Mouse (Mus musculus) olfactory bulb, adult 2 months (tissue): Measurements from ENCODE around the gene Dab2. TPM values are rescaled to one million over a fixed set of nuclear protein-coding genes. Genes with fewer than 3 reads are reported as not detected.

Experiments used
- H3K27ac ChIP-seq: fragments of 200-500 bp; 2 replicates; pipeline ENCODE4 v1.5.1; 2012; ENCODE audit warnings: low read depth, low read length; ENCODE audit not compliant: insufficient read depth
- H3K4me1 ChIP-seq: fragments of 200-500 bp; 2 replicates; pipeline ENCODE4 v1.6.1; 2012; ENCODE audit warnings: low read length; ENCODE audit not compliant: control insufficient read depth, insufficient read depth
- H3K4me3 ChIP-seq: fragments of 200-500 bp; 2 replicates; pipeline ENCODE4 v1.5.1; 2012; ENCODE audit warnings: mild to moderate bottlenecking, low read depth, low read length, moderate library complexity; ENCODE audit not compliant: insufficient read depth
- CTCF ChIP-seq: fragments of 200-500 bp; IDR thresholded peaks from 2 replicates; pipeline ENCODE4 v1.5.1; 2012; ENCODE audit warnings: low read depth, mild to moderate bottlenecking, low read length, moderate library complexity; ENCODE audit not compliant: insufficient read depth
- POLR2A ChIP-seq: fragments of 200-500 bp; IDR thresholded peaks from 2 replicates; pipeline ENCODE4 v1.6.1; 2012; ENCODE audit warnings: mild to moderate bottlenecking, low read depth, low read length, moderate library complexity; ENCODE audit not compliant: insufficient read depth
- WGBS: fragments of 180-500 bp; shearing (Covaris S2); methylation state at CpG from one replicate; pipeline ENCODE4 v1.1.7; 2018; 5-methylcytosine and 5-hydroxymethylcytosine counted together
- polyA plus RNA-seq: library from polyadenylated mRNA; stranded (reverse); fragments of >200 nt; gene quantifications from 2 replicates; pipeline ENCODE4 v1.2.4, GENCODE M21; 2012; ENCODE audit warnings: low replicate concordance; ENCODE audit not compliant: missing spikeins, insufficient read depth, insufficient read length

Dab2 gene
- polyA plus RNA-seq, 1 experiment = not detected

DNA sequence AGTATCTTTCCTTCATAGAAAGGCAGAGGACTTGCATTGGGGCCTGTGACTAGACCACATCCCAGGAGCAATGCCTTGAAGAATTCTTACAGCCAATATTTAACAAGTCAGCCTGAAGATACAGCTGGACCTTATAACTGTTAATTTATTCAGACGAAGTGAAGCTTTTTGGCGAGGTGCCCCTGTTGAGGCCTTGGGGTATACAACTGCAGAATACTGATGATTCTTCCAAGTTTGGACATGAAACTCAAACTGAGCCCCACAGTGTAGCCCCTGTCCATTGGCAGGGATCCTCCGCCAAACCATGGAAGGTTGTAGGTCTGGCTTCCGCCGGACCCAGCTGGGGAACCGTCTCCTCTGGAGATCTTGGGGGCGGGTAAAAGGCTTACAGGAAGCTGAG lies 132.8 kb downstream of the Dab2 start:
- 57% methylated on average over 7 of the region's 7 CpGs for WGBS
- Histone ChIP-seq H3K4me1 (no peaks in the 10 kb centered on the region), H3K4me3 (no peak overlapping the region), H3K27ac (no peak overlapping the region)
- TF ChIP-seq CTCF (no peak), POLR2A (no peak)

DNA sequence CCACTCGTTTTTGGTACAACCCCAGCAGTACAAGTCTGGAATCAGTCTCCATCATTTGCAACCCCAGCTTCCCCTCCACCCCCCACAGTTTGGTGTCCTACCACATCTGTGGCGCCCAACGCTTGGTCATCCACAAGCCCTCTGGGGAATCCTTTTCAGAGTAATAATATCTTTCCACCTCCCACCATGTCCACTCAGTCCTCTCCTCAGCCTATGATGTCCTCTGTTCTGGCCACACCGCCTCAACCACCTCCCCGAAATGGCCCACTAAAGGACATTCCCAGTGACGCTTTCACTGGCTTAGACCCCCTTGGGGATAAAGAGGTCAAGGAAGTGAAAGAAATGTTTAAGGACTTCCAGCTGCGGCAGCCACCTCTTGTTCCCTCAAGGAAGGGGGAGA lies 135.7 kb downstream of the Dab2 start:
- no peak for TF ChIP-seq CTCF
- no peak for TF ChIP-seq POLR2A
- Histone ChIP-seq H3K4me3 (no peak overlapping the region), H3K4me1 (no peaks in the 10 kb centered on the region), H3K27ac (no peak overlapping the region)
- WGBS = 88% methylated on average over 7 of the region's 7 CpGs

DNA sequence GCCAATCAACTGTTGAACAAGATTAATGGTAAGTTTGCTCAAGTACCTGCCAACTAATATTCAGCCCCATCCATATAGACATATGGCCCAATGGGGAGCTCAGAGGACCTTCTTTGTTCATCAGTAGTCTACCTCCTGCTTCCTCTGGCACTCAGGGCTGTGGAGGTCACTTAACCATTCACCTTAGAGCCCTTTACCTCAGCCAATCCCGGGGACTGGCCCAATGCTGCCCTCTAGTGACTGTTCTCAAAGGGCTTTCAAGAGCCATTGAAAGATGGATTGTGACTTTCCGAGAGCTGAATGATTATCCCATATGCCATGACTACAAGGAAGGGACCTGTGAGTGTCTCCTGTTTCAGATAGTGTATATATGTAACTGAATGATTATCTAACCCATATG lies 136.2 kb downstream of the Dab2 start:
- H3K4me1 ChIP-seq = no peaks in the 10 kb centered on the region
- WGBS = 57% methylated on average over 2 of the region's 2 CpGs
- TF ChIP-seq CTCF = no peak
- no peak for TF ChIP-seq POLR2A
- H3K4me3 ChIP-seq = no peak overlapping the region
- no peak overlapping the region for H3K27ac ChIP-seq

DNA sequence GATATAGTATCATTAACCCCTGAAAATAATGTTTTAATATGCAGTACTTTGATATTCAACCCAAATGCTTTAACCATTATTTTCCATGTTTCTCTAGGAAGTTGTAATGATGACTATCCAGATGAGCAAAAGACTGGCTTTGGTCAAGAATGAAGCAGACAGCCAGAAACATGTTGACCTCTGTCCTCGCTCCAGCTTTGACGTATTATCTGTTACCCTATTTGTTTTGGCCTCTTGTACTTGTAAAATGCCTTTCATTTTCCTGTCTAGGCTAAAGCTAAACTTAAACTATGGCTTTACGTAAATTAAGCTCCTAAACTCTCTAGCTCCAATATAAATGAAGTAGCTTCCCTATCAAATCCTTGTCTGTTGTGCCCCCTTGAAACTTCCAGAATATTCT lies 139.1 kb downstream of the Dab2 start:
- H3K27ac ChIP-seq = no peak overlapping the region
- no peak overlapping the region for H3K4me3 ChIP-seq
- WGBS = 89% methylated on average over 3 of the region's 3 CpGs
- TF ChIP-seq CTCF (no peak), POLR2A (no peak)
- H3K4me1 ChIP-seq = no peaks in the 10 kb centered on the region

DNA sequence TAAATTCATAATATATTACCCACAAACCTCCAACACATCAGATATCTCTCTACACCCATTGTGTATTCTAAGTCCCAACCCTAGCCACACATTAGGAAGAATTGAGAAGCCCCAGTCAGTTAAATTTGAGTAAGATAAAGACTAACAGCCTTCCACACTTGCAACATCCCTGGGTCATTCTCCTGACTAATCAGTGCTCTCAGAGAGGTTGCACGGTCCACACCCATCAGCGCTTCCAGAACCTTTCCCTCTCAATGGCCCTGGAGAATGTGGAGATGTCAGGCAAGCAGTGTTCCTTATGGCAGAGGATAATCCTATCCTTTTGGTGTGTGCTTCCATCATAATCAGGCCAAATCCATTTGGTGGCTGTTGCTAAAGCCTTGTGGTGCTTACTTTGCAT lies 144.9 kb downstream of the Dab2 start:
- TF ChIP-seq CTCF (no peak), POLR2A (no peak)
- 97% methylated on average over 2 of the region's 2 CpGs for WGBS
- Histone ChIP-seq H3K4me3 (no peak overlapping the region), H3K4me1 (no peaks in the 10 kb centered on the region), H3K27ac (no peak overlapping the region)

DNA sequence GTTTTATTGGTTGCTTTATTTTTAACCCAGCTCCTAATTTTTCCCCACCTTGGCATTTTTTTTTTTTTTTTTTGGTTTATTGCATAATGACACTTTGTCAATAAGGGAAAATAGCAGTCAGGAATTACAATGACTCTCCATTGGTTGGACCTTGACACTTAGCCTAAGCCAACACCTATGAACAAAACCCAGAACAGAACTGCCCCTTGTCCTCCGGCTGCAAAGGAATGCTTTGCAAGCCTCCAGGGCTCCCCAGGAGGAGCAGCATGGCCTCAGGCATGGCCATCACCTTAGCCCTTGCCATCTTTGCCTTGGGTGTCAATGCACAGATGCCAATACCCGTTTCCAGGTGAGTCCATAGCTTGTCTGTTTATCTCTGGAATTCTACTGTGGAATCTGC lies 145.5 kb downstream of the Dab2 start, which contains the start of gene C9:
C9 (plus strand) TSS at position 193 of the 400 bp plus-strand sequence.
- TF ChIP-seq POLR2A = no peak
- TF ChIP-seq CTCF = no peak
- 77% methylated on average over 2 of the region's 2 CpGs for WGBS
- no peaks in the 10 kb centered on the region for H3K4me1 ChIP-seq
- H3K4me3 ChIP-seq = no peak within 1 kb of the TSS
- H3K27ac ChIP-seq = no peak within 1 kb of the TSS

DNA sequence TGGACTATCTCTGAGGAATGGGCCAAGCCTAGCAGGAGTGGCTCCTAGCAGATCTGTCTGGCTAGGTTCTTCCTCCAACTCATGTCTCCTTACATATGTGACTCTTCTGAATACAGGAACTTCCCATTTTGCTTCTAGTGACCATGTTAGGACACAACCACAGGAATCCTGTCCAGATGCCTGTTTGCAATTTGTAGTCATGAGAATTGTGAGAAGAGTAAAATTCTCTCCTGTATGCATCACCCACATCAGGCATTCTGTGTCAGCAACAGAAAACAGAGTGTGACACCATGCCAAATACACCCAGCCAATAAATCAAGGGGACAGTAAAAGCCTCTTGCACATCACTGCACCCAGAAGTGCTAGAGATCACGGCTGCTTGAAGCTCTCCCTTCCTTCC lies 146.6 kb downstream of the Dab2 start:
- Histone ChIP-seq H3K27ac (no peak overlapping the region), H3K4me1 (no peaks in the 10 kb centered on the region), H3K4me3 (no peak overlapping the region)
- TF ChIP-seq POLR2A (no peak), CTCF (no peak)
- 61% methylated on average over 1 of the region's 1 CpGs for WGBS

DNA sequence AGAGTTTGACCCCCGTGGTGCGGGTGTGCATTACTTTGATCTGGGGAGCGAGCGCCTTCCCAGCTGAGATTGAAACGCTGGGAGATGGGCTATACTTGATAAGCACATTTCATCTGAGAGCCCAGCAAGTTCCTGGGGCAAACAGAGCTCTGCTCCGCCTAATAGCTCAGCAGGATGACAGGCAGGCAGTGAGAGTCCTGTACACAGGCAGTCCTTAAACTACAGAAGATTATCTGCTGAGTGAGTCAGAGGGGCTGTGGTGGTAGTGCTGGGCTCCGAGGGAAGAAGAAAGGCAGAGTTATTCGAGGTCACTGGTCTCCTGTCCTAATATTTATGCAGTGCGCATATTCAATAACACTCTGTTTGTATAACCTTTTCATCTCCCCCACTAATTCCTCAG lies 149.3 kb downstream of the Dab2 start:
- no peak for TF ChIP-seq CTCF
- no peak for TF ChIP-seq POLR2A
- WGBS = 33% methylated on average over 9 of the region's 9 CpGs
- H3K27ac ChIP-seq = no peak overlapping the region
- no peak overlapping the region for H3K4me3 ChIP-seq
- H3K4me1 ChIP-seq = no peaks in the 10 kb centered on the region

DNA sequence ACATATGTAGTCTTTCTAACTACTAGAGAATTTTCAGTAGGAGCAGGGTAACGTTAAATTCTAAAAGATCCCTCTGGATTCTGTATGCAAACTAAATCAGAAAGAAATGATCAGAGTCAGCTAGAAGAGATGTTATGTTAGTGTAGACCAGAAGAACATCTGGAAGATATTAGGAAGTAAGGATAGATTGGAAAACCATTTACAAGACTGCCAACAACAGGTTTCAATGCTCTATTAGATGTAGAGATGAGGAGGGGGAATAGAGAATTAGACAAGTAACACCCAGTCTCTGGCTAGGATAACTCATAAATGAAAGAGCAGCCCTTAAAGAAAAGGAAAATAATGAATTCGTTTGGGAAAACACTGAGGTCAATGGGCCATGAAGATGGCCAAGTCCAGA lies 154.9 kb downstream of the Dab2 start:
- Histone ChIP-seq H3K4me1 (no peaks in the 10 kb centered on the region), H3K27ac (no peak overlapping the region), H3K4me3 (no peak overlapping the region)
- no peak for TF ChIP-seq POLR2A
- no peak for TF ChIP-seq CTCF
- 82% methylated on average over 2 of the region's 2 CpGs for WGBS

DNA sequence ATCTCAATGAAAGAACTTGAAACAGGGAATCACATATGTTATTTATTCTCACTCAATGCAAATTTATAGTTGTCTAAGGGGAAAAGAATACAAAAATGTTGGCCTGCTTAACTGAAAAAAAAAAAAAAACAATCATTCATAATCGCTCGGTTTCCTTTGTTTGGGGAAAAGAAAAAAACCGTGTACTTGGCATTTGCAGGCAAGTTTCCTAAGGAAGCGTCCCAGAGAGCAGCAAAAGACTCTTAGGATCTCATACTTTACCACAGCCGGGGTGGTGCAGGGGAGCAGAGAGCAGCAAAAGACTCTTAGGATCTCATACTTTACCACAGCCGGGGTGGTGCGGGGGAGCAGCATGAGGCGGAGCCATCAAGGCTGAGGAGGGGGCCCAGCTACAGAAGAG lies 161.8 kb downstream of the Dab2 start:
- 74% methylated on average over 8 of the region's 8 CpGs for WGBS

More for the DNA sequence above, 161.8 kb downstream of the Dab2 start:
- Histone ChIP-seq H3K27ac (no peak overlapping the region), H3K4me1 (no peaks in the 10 kb centered on the region), H3K4me3 (no peak overlapping the region)
- no peak for TF ChIP-seq CTCF
- TF ChIP-seq POLR2A = no peak
